Mouse (Mus musculus): ENCODE data around the gene Slc15a1.

- no peak for TF ChIP-seq CTCF (conservative IDR thresholded peaks at IDR 0.05; ENCODE audit: low read length)
- no peak for TF ChIP-seq POU5F1 (IDR thresholded peaks at IDR 0.05; ENCODE audit: borderline replicate concordance, low read length)
Measured at GRCm38 (mm10) chr14:121462756-121463155, 42.3 kb downstream of the Slc15a1 start.
